Mouse (Mus musculus): ENCODE results near the gene Hist1h3i. TPM values are rescaled to one million over a fixed set of nuclear protein-coding genes. Genes with fewer than 3 reads are reported as not detected.
"Not testable (repeated sequence)": the region's sequence is repeated elsewhere in the genome, so short reads cannot be mapped to it uniquely, and the experiment has no call there.

Gene Hist1h3i
- polyA plus RNA-seq, 1 experiment from 2014 or later: 58.4 TPM

GRCm38 (mm10) chr13:21810073-21810472 lies 26.9 kb upstream of the Hist1h3i start, which contains the start of the genes Hist1h2bq and Hist1h2ao:
Gene Hist1h2bq, minus strand, starts transcription at chr13:21810197.
Gene Hist1h2ao, plus strand, starts transcription at chr13:21810465.
- not testable (repeated sequence) for H3K9me3 ChIP-seq (ENCODE audit: control insufficient read depth, low read length); H3K9ac ChIP-seq (replicated peaks; ENCODE audit: low read length); H3K4me2 ChIP-seq (ENCODE audit: low read length); H3K36me3 ChIP-seq (ENCODE audit: control insufficient read depth, insufficient read depth, low read length); H3K4me3 ChIP-seq (replicated peaks; ENCODE audit: low read depth, low read length); DNase-seq; H3K27me3 ChIP-seq (ENCODE audit: control insufficient read depth, insufficient read depth, low read length); H3K4me1 ChIP-seq (ENCODE audit: control insufficient read depth, insufficient read depth, low read length); H3K27ac ChIP-seq (replicated peaks; ENCODE audit: low read depth, low read length)
- peak; percentile 98 for ATAC-seq (ENCODE audit: low FRiP score, low TSS enrichment)
- WGBS: no CpG with 5 or more reads among the region's 23 CpGs

- no CpG with 5 or more reads among the region's 4 CpGs for WGBS
- not testable (repeated sequence) for H3K27ac ChIP-seq (replicated peaks; ENCODE audit: low read depth, low read length); H3K36me3 ChIP-seq (ENCODE audit: control insufficient read depth, insufficient read depth, low read length); H3K4me3 ChIP-seq (replicated peaks; ENCODE audit: low read depth, low read length); DNase-seq; H3K27me3 ChIP-seq (ENCODE audit: control insufficient read depth, insufficient read depth, low read length); H3K4me1 ChIP-seq (ENCODE audit: control insufficient read depth, insufficient read depth, low read length); H3K9ac ChIP-seq (replicated peaks; ENCODE audit: low read length); H3K4me2 ChIP-seq (ENCODE audit: low read length); H3K9me3 ChIP-seq (ENCODE audit: control insufficient read depth, low read length)
- ATAC-seq (ENCODE audit: low FRiP score, low TSS enrichment): peak; percentile 76
Measured at GRCm38 (mm10) chr13:21803058-21803457, 19.9 kb upstream of the Hist1h3i start.

- H3K27ac ChIP-seq (replicated peaks; ENCODE audit: low read depth, low read length); H3K9ac ChIP-seq (replicated peaks; ENCODE audit: low read length); ATAC-seq (ENCODE audit: low FRiP score, low TSS enrichment); DNase-seq; H3K9me3 ChIP-seq (ENCODE audit: control insufficient read depth, low read length); H3K4me2 ChIP-seq (ENCODE audit: low read length); H3K27me3 ChIP-seq (ENCODE audit: control insufficient read depth, insufficient read depth, low read length); H3K4me3 ChIP-seq (replicated peaks; ENCODE audit: low read depth, low read length); H3K36me3 ChIP-seq (ENCODE audit: control insufficient read depth, insufficient read depth, low read length); H3K4me1 ChIP-seq (ENCODE audit: control insufficient read depth, insufficient read depth, low read length): not testable (repeated sequence)
Measured at GRCm38 (mm10) chr13:21797163-21797562, 14.0 kb upstream of the Hist1h3i start.

GRCm38 (mm10) chr13:21795584-21795983 lies 12.4 kb upstream of the Hist1h3i start:
- no peaks in the 10 kb centered on the region for H3K36me3 ChIP-seq (ENCODE audit: control insufficient read depth, insufficient read depth, low read length)
- H3K27ac ChIP-seq (replicated peaks; ENCODE audit: low read depth, low read length): no peak overlapping the region
- DNase-seq (no peak), ATAC-seq (ENCODE audit: low FRiP score, low TSS enrichment) (no peak)
- no peaks in the 10 kb centered on the region for H3K4me1 ChIP-seq (ENCODE audit: control insufficient read depth, insufficient read depth, low read length)
- H3K9ac ChIP-seq (replicated peaks; ENCODE audit: low read length): no peak overlapping the region
- no peaks in the 10 kb centered on the region for H3K27me3 ChIP-seq (ENCODE audit: control insufficient read depth, insufficient read depth, low read length)
- 92% methylated on average over 7 of the region's 7 CpGs for WGBS
- no peak overlapping the region for H3K4me2 ChIP-seq (ENCODE audit: low read length)
- H3K9me3 ChIP-seq (ENCODE audit: control insufficient read depth, low read length): no peaks in the 10 kb centered on the region
- no peak overlapping the region for H3K4me3 ChIP-seq (replicated peaks; ENCODE audit: low read depth, low read length)

- Histone ChIP-seq H3K4me1 (ENCODE audit: control insufficient read depth, insufficient read depth, low read length) (peaks cover 8% of the 10 kb centered on the region), H3K27me3 (ENCODE audit: control insufficient read depth, insufficient read depth, low read length) (no peaks in the 10 kb centered on the region), H3K9ac (replicated peaks; ENCODE audit: low read length) (no peak overlapping the region), H3K27ac (replicated peaks; ENCODE audit: low read depth, low read length) (no peak overlapping the region), H3K36me3 (ENCODE audit: control insufficient read depth, insufficient read depth, low read length) (no peaks in the 10 kb centered on the region), H3K4me2 (ENCODE audit: low read length) (peak overlapping the region; percentile 33; the same call in 1 of the 2 replicates), H3K9me3 (ENCODE audit: control insufficient read depth, low read length) (no peaks in the 10 kb centered on the region), H3K4me3 (replicated peaks; ENCODE audit: low read depth, low read length) (no peak overlapping the region)
- peak; percentile 14 for DNase-seq
- no peak for ATAC-seq (ENCODE audit: low FRiP score, low TSS enrichment)
- 9% methylated on average over 18 of the region's 18 CpGs for WGBS
Measured at GRCm38 (mm10) chr13:21790601-21791283, 7.6 kb upstream of the Hist1h3i start.

GRCm38 (mm10) chr13:21789925-21790324 lies 6.8 kb upstream of the Hist1h3i start:
- H3K27me3 ChIP-seq (ENCODE audit: control insufficient read depth, insufficient read depth, low read length): no peaks in the 10 kb centered on the region
- 66% methylated on average over 6 of the region's 6 CpGs for WGBS
- no peak overlapping the region for H3K27ac ChIP-seq (replicated peaks; ENCODE audit: low read depth, low read length)
- H3K4me2 ChIP-seq (ENCODE audit: low read length): no peak overlapping the region
- H3K9me3 ChIP-seq (ENCODE audit: control insufficient read depth, low read length): no peaks in the 10 kb centered on the region
- DNase-seq (no peak), ATAC-seq (ENCODE audit: low FRiP score, low TSS enrichment) (no peak)
- no peaks in the 10 kb centered on the region for H3K36me3 ChIP-seq (ENCODE audit: control insufficient read depth, insufficient read depth, low read length)
- peaks cover 8% of the 10 kb centered on the region for H3K4me1 ChIP-seq (ENCODE audit: control insufficient read depth, insufficient read depth, low read length)
- no peak overlapping the region for H3K9ac ChIP-seq (replicated peaks; ENCODE audit: low read length)
- H3K4me3 ChIP-seq (replicated peaks; ENCODE audit: low read depth, low read length): no peak overlapping the region

GRCm38 (mm10) chr13:21787760-21788593 lies 4.8 kb upstream of the Hist1h3i start:
- Histone ChIP-seq H3K4me2 (ENCODE audit: low read length) (peak overlapping the region; percentile 60), H3K4me3 (replicated peaks; ENCODE audit: low read depth, low read length) (peak overlapping the region; percentile 33), H3K4me1 (ENCODE audit: control insufficient read depth, insufficient read depth, low read length) (peaks cover 14% of the 10 kb centered on the region), H3K36me3 (ENCODE audit: control insufficient read depth, insufficient read depth, low read length) (no peaks in the 10 kb centered on the region), H3K9me3 (ENCODE audit: control insufficient read depth, low read length) (no peaks in the 10 kb centered on the region), H3K27ac (replicated peaks; ENCODE audit: low read depth, low read length) (peak overlapping the region; percentile 55), H3K27me3 (ENCODE audit: control insufficient read depth, insufficient read depth, low read length) (no peaks in the 10 kb centered on the region), H3K9ac (replicated peaks; ENCODE audit: low read length) (0 out of 2 replicates have a peak overlapping the region, but pooled peaks have one; percentile 12)
- DNase-seq (peak; percentile 29), ATAC-seq (ENCODE audit: low FRiP score, low TSS enrichment) (peak; percentile 2; the same call in 1 of the 2 replicates)
- WGBS: 10% methylated on average over 13 of the region's 21 CpGs

GRCm38 (mm10) chr13:21786899-21787629 lies 3.9 kb upstream of the Hist1h3i start, which contains the start of the genes Hist1h2an and Hist1h2bp:
Gene Hist1h2an, minus strand, starts transcription at chr13:21787218.
Gene Hist1h2bp, plus strand, starts transcription at chr13:21787461.
- DNase-seq: peak; percentile 98
- peak within 1 kb of the TSS; percentile 12; the same call in 1 of the 2 replicates for H3K9ac ChIP-seq (replicated peaks; ENCODE audit: low read length)
- ATAC-seq (ENCODE audit: low FRiP score, low TSS enrichment): peak; percentile 95
- peaks cover 19% of the 10 kb centered on the region for H3K4me1 ChIP-seq (ENCODE audit: control insufficient read depth, insufficient read depth, low read length)
- not testable (repeated sequence) for H3K27me3 ChIP-seq (ENCODE audit: control insufficient read depth, insufficient read depth, low read length); H3K9me3 ChIP-seq (ENCODE audit: control insufficient read depth, low read length); H3K36me3 ChIP-seq (ENCODE audit: control insufficient read depth, insufficient read depth, low read length)
- WGBS: 0% methylated on average over 37 of the region's 63 CpGs
- H3K27ac ChIP-seq (replicated peaks; ENCODE audit: low read depth, low read length): peak within 1 kb of the TSS; percentile 77
- peak within 1 kb of the TSS; percentile 33 for H3K4me3 ChIP-seq (replicated peaks; ENCODE audit: low read depth, low read length)
- H3K4me2 ChIP-seq (ENCODE audit: low read length): peak within 1 kb of the TSS; percentile 60

Data from midbrain, embryonic 14.5 days (tissue).